ENCODE assay signal across 9 mouse cellular contexts in genomic region chr7:122389633-122390032, GRCm38 (mm10).
DNase-seq lines count a peak whose midpoint lies in the region; ATAC-seq and TF ChIP-seq lines count a peak whose summit lies in the region.
"Had no signal": no experiment of that assay in that cellular context is flagged by ENCODE, and none has a peak within 500 bp of the region (broad histone marks: within the 10 kb centered on the region; RNA-seq: fewer than 3 reads in every experiment).

No protein-coding gene starts in this region.

- H3K79me2 ChIP-seq in CH12.LX (replicated peaks; ENCODE audit: control insufficient read depth, extremely low read depth, insufficient read depth, poor library complexity, severe bottlenecking) = peaks cover 73% of the 10 kb centered on the region

- peak; percentile 48 for TF ChIP-seq EP300 in CH12.LX (IDR thresholded peaks at IDR 0.05; ENCODE audit: low read length)

- H3K4me2 ChIP-seq in heart, embryonic 13.5 days = no peak overlapping the region
- peak overlapping the region; percentile 34; the same call in 1 of the 2 replicates for H3K4me2 ChIP-seq in CH12.LX (ENCODE audit: insufficient read depth, low read depth, poor library complexity, severe bottlenecking)
- no peak overlapping the region for H3K4me2 ChIP-seq in intestine, embryonic 16.5 days (ENCODE audit: low read depth, low read length)

- no peak for TF ChIP-seq RAD21 in CH12.LX (IDR thresholded peaks at IDR 0.05; ENCODE audit: low read depth, low read length)

- no peak for TF ChIP-seq CTCF in CH12.LX (conservative IDR thresholded peaks at IDR 0.05 in 1 of 2, IDR thresholded peaks at IDR 0.05 in 1 of 2; ENCODE audit: low read depth in 2 of 2, low read length in 2 of 2)

- H3K36me3 ChIP-seq in heart, embryonic 13.5 days = no peaks in the 10 kb centered on the region
- peaks cover 11 to 35% of the 10 kb centered on the region in 2 experiments for H3K36me3 ChIP-seq in CH12.LX (replicated peaks in 1 of 2; ENCODE audit: control insufficient read depth in 1 of 2, insufficient read depth in 1 of 2, low read length in 1 of 2)
- H3K36me3 ChIP-seq in intestine, embryonic 16.5 days (ENCODE audit: control insufficient read depth, insufficient read depth, low read length) = no peaks in the 10 kb centered on the region

- H3K4me3 ChIP-seq in heart, embryonic 13.5 days = no peak overlapping the region
- peak overlapping the region in 1 of 3 experiments; percentile 58 for H3K4me3 ChIP-seq in CH12.LX (replicated peaks in 1 of 3; ENCODE audit: low read depth in 2 of 3, low read length in 2 of 3, poor library complexity in 1 of 3)
- H3K4me3 ChIP-seq in intestine, embryonic 16.5 days (ENCODE audit: low read length) = no peak overlapping the region

- 0 out of 2 replicates have a peak overlapping the region, but pooled peaks have one; percentile 10 for H3K9ac ChIP-seq in heart, embryonic 13.5 days
- H3K9ac ChIP-seq in CH12.LX (ENCODE audit: insufficient read depth, low read depth) = peak overlapping the region; percentile 14
- no peak overlapping the region for H3K9ac ChIP-seq in intestine, embryonic 16.5 days (ENCODE audit: low read depth, low read length)

- dilution Hi-C loops in CH12.LX (cut with MboI; ENCODE audit: extremely low pct_ligation_motif_present, extremely low pct_unique_long_range_greater_than_20kb, low sequenced_read_pairs) = no loop called here

- in situ Hi-C loops in CH12.LX (cut with MboI; ENCODE audit: low pct_ligation_motif_present, low pct_unique_long_range_greater_than_20kb, low sequenced_read_pairs) = loop anchor here (5.0 kb wide), 2 partner anchors 47 to 82 kb away; no protein-coding TSS in a partner anchor

- WGBS in heart, embryonic 13.5 days = 29% methylated on average over 6 of the region's 6 CpGs
- WGBS in intestine, embryonic 16.5 days = 24% methylated on average over 6 of the region's 6 CpGs

- no peak overlapping the region for H3K27ac ChIP-seq in heart, embryonic 13.5 days (replicated peaks)
- H3K27ac ChIP-seq in CH12.LX (ENCODE audit: insufficient read depth, low read depth) = peak overlapping the region; percentile 99
- H3K27ac ChIP-seq in intestine, embryonic 16.5 days (ENCODE audit: low read length) = no peak overlapping the region

- TF ChIP-seq POLR2A in CH12.LX (IDR thresholded peaks at IDR 0.05; ENCODE audit: low read depth, low read length) = no peak

- DNase-seq in heart, adult 18-20 months = no peak
- no peak for DNase-seq in CH12.LX (ENCODE audit: extremely low read depth)
- peak; percentile 40 to 59 for DNase-seq in cerebellum, postnatal 14 days
- DNase-seq in urinary bladder, postnatal 14 days (ENCODE audit: low spot score) = no peak
- DNase-seq in lung, adult 18-20 months = no peak
- DNase-seq in right cerebral cortex, postnatal 14 days = no peak
- DNase-seq: gastrocnemius, postnatal 36 days had no signal

- peaks cover 13% of the 10 kb centered on the region; the same call in 1 of the 2 replicates for H3K4me1 ChIP-seq in heart, embryonic 13.5 days
- peaks cover 49 to 92% of the 10 kb centered on the region in 2 experiments for H3K4me1 ChIP-seq in CH12.LX (ENCODE audit: control insufficient read depth in 1 of 2, insufficient read depth in 2 of 2)
- H3K4me1 ChIP-seq in intestine, embryonic 16.5 days (ENCODE audit: control insufficient read depth, insufficient read depth, low read length) = no peaks in the 10 kb centered on the region

- H3K27me3 ChIP-seq in heart, embryonic 13.5 days (replicated peaks) = no peaks in the 10 kb centered on the region
- no peaks in the 10 kb centered on the region for H3K27me3 ChIP-seq in CH12.LX (replicated peaks)
- H3K27me3 ChIP-seq in intestine, embryonic 16.5 days (replicated peaks; ENCODE audit: control insufficient read depth, insufficient read depth, low read length) = no peaks in the 10 kb centered on the region

- no peaks in the 10 kb centered on the region for H3K9me3 ChIP-seq in heart, embryonic 13.5 days
- no peaks in the 10 kb centered on the region for H3K9me3 ChIP-seq in CH12.LX (replicated peaks; ENCODE audit: low read length)
- no peaks in the 10 kb centered on the region for H3K9me3 ChIP-seq in intestine, embryonic 16.5 days (ENCODE audit: control insufficient read depth, low read length)

- no peak for ATAC-seq in heart, embryonic 13.5 days (ENCODE audit: extremely low read depth, insufficient number of reproducible peaks, low FRiP score, low TSS enrichment)
- ATAC-seq in intestine, embryonic 16.5 days = peak; percentile 50; the same call in 1 of the 2 replicates

TF ChIP-seq in CH12.LX, 34 proteins besides CTCF, POLR2A, EP300 and RAD21:
- TF ChIP-seq MEF2A (IDR thresholded peaks at IDR 0.05; ENCODE audit: borderline replicate concordance, low read depth, low read length) (peak; percentile 24; the same call in 1 of the 2 replicates), NELFE (IDR thresholded peaks at IDR 0.05; ENCODE audit: low read depth, low read length) (no peak), KAT2A (IDR thresholded peaks at IDR 0.05; ENCODE audit: insufficient replicate concordance, low read length) (no peak), ZMIZ1 (IDR thresholded peaks at IDR 0.05; ENCODE audit: low read depth, low read length) (peak; percentile 23; the same call in 1 of the 2 replicates), MYC (IDR thresholded peaks at IDR 0.05; ENCODE audit: low read depth, low read length) (no peak), ETS1 (conservative IDR thresholded peaks at IDR 0.05; ENCODE audit: low read depth, low read length) (no peak), CHD2 (IDR thresholded peaks at IDR 0.05; ENCODE audit: low read length) (no peak), TCF12 (IDR thresholded peaks at IDR 0.05; ENCODE audit: low read depth, low read length) (no peak), JUN (IDR thresholded peaks at IDR 0.05; ENCODE audit: insufficient read depth, low read depth, low read length) (no peak), SIN3A (IDR thresholded peaks at IDR 0.05; ENCODE audit: low read length) (no peak), RCOR1 (conservative IDR thresholded peaks at IDR 0.05; ENCODE audit: low read depth, low read length) (no peak), CHD1 (IDR thresholded peaks at IDR 0.05; ENCODE audit: low read depth, low read length) (no peak; the same call in 1 of the 2 replicates), USF2 (conservative IDR thresholded peaks at IDR 0.05; ENCODE audit: low read depth, low read length) (no peak), GABPA (IDR thresholded peaks at IDR 0.05; ENCODE audit: insufficient replicate concordance, low read depth, low read length) (no peak), MXI1 (IDR thresholded peaks at IDR 0.05; ENCODE audit: low read depth, low read length) (no peak), E2F4 (IDR thresholded peaks at IDR 0.05; ENCODE audit: insufficient replicate concordance, low read depth, low read length) (no peak), TBP (conservative IDR thresholded peaks at IDR 0.05; ENCODE audit: low read depth, low read length) (no peak), POLR2AphosphoS2 (IDR thresholded peaks at IDR 0.05; ENCODE audit: low read depth, low read length) (no peak), UBTF (IDR thresholded peaks at IDR 0.05; ENCODE audit: low read depth, low read length) (no peak), IRF4 (IDR thresholded peaks at IDR 0.05; ENCODE audit: low read depth, low read length) (no peak), PAX5 (IDR thresholded peaks at IDR 0.05; ENCODE audit: low read length) (no peak), ZC3H11A (IDR thresholded peaks at IDR 0.05; ENCODE audit: low read depth, low read length) (no peak), MAFK (IDR thresholded peaks at IDR 0.05; ENCODE audit: insufficient replicate concordance, low read length) (no peak), ZNF384 (IDR thresholded peaks at IDR 0.05; ENCODE audit: low read depth, low read length) (peak; percentile 89)

Comparison
In these comparisons a context has a peak if more than half of its experiments do, and no peak if none do; other contexts are left out.
1. DNase-seq: peak in cerebellum, postnatal 14 days (2 of 2); none in heart, adult 18-20 months (0 of 2), CH12.LX (single experiment), urinary bladder, postnatal 14 days (single experiment), lung, adult 18-20 months (0 of 2) and right cerebral cortex, postnatal 14 days (single experiment).